Mouse (Mus musculus) right cerebral cortex, postnatal 10 days (tissue): ENCODE results near the gene Sult1c1.
"Not testable (repeated sequence)": the region's sequence is repeated elsewhere in the genome, so short reads cannot be mapped to it uniquely, and the experiment has no call there.

Experiments used
- DNase-seq, 2 experiments: peaks; one replicate each; pipeline ENCODE4 v3.0.0; 2021; ENCODE audit warnings: low spot score in 2 of 2

Gene Sult1c1

GRCm38 (mm10) chr17:53990574-53990973, at the start of gene Sult1c1:
Gene Sult1c1, minus strand, starts transcription at chr17:53990674.
- no peak for DNase-seq

- DNase-seq: peak; percentile 24 to 30
These were observed 23.7 kb upstream of the Sult1c1 start for GRCm38 (mm10) chr17:54014204-54014603.

GRCm38 (mm10) chr17:54011196-54011595, 20.7 kb upstream of the Sult1c1 start:
- no peak for DNase-seq

GRCm38 (mm10) chr17:54010536-54010935, 20.1 kb upstream of the Sult1c1 start:
- not testable (repeated sequence) for DNase-seq

- DNase-seq: no peak
These were observed 13.0 kb upstream of the Sult1c1 start for GRCm38 (mm10) chr17:54003522-54003921.

- DNase-seq: no peak
These were observed 16.9 kb downstream of the Sult1c1 start for GRCm38 (mm10) chr17:53973606-53974005.

GRCm38 (mm10) chr17:53941569-53942162, 48.8 kb downstream of the Sult1c1 start:
- no peak for DNase-seq

GRCm38 (mm10) chr17:53940726-53941125, 49.7 kb downstream of the Sult1c1 start:
- no peak for DNase-seq
